Mouse (Mus musculus) neutrophil, adult 5-6 weeks (primary cell): ENCODE results near the gene Plcb4. TPM values are rescaled to one million over a fixed set of nuclear protein-coding genes. Genes with fewer than 3 reads are reported as not detected.
"Not testable (repeated sequence)": the region's sequence is repeated elsewhere in the genome, so short reads cannot be mapped to it uniquely, and the experiment has no call there.

Experiments used
- ATAC-seq: fragments of 151-379, 151-347 bp; 2 replicates; pipeline ENCODE4 v1.8.0; 2017; ENCODE audit warnings: mild to moderate bottlenecking, moderate TSS enrichment; ENCODE audit not compliant: insufficient number of reproducible peaks, poor library complexity, low FRiP score, severe bottlenecking; ENCODE audit errors: extremely low read depth
- total RNA-seq: library from RNA; stranded (forward); fragments of 200-1000 nt; gene quantifications from 2 replicates; pipeline ENCODE4 v1.2.3, GENCODE M21; 2017

The Plcb4 gene
- total RNA-seq, 1 experiment from 2014 or later: 1.5 TPM

- ATAC-seq: no peak
Observed at GRCm38 (mm10) chr2:135898025-135898424, 239.2 kb downstream of the Plcb4 start.

DNA sequence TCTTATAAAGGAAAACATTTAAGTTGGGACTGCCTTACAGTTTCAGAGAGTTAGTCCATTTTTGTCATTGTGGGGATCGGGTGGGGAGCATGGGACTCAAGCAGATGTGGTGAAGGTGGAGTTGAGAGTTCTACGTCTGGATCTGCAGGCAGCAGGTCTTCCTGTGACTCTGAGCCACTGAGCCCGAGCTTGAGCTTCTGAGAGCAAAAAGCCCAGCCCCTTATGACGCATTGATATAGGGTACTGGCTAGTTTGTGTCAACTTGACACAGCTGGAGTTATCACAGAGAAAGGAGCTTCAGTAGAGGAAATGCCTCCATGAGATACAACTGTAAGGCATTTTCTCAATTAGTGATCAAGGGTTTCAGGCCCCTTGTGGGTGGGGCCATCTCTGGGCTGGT, 241.1 kb downstream of the Plcb4 start:
- not testable (repeated sequence) for ATAC-seq

DNA sequence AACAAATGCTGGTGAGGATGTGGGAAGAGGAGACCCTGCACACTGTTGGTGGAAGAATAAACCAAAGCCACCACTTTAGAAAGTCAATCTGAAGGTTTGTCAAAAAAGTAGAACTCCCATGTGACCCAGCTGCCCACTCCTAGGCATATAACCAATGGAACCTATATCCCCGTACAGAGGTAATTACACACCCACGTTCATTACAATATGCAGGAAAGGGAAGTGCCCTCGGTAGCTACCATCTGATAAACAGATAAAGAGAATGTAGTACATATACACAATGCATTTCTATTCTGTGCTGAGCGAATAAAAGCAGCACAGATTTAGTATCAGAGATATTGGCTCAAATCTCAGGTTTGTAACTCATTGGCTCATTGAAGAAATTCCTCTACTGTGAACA, 242.2 kb downstream of the Plcb4 start:
- no peak for ATAC-seq

DNA sequence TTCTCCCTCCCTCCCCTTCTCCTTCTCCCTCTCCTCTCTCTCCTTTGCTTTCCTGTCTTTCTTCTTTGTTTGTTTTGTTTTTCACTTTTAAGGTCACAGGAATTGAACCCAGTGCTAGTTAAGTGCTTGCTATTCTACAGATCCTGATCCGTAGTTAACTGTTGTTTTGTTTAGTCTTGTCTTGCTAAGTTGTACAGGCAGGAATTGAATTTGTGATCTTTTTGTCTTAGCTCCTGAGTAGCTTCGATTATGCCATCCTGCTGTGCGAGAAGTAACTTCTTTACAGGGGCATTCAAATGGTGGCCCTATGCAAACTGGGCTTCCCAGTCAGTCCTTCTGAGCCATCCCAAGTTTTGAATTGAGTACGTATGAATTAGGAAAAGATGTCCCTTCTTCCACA, 245.5 kb downstream of the Plcb4 start:
- ATAC-seq: no peak

GRCm38 (mm10) chr2:135904791-135905190, 246.0 kb downstream of the Plcb4 start:
- ATAC-seq: no peak

DNA sequence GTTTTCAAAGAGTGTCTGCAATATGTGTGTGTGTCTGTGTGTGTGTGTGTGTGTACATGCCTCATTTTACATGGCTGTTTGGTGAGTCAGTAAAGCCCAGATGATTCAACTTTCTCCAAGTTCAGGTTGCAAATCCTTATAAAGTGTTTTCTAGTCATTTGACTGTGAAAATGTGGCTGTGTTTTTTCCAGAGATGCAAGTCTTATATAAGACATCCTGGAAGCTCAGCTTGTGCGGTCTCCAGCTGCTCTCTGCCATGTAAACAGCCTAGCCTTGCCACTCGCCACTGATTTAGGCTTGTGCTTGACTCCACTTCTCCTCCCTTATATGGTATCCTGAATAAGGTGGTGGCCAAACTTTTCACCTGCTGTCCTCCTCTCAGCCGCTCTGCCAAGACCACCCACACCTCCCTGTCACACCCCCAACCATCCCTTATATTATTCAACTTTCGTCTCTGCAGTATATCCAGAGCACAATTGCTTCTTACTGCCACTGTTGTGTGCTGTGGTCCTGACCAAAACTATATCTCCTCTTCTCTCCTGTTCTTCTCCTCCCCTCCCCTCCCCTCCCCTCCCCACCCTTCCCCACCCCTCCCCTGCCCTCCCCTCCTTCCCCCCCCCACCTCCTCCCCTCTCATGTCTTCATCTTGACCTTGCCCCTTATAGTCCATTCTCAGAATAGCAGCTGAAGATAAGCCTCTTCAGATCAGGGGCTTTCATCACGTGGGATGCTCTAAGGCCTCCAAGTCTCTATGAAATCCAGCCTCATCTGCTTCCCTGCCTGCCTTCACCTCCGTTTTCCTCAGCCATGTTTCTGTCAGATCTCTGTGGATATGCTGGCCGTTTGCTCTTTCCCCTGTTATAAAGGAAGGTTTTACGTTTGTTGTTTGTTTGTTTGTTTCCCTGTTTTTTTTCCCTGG, 255.8 kb downstream of the Plcb4 start:
- ATAC-seq: no peak

DNA sequence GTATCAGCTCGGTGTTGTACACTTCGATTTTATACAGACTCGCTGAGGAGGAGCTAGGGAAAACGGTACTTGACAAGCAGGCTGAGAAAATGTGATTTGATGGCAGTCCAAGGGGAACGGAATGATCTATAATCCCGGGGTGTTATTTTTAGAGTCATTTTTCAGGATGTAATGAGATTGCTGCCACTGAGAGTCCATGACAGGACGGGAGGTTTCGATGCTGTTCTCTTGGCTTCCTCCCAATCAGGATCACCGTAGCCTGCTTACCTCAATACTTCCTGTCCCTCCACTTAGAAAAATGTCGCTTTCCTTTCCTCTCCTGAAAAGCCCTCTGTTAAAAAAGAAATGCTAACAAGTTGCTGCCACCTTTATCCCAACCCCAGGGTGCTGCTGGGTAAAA, 257.1 kb downstream of the Plcb4 start:
- ATAC-seq: no peak

- no peak for ATAC-seq
Observed at GRCm38 (mm10) chr2:135917000-135917399, 258.2 kb downstream of the Plcb4 start.

- no peak for ATAC-seq
Observed at GRCm38 (mm10) chr2:135918116-135918515, 259.3 kb downstream of the Plcb4 start.

GRCm38 (mm10) chr2:135919641-135920040, 260.8 kb downstream of the Plcb4 start:
- ATAC-seq: no peak

GRCm38 (mm10) chr2:135926660-135927343, 268.0 kb downstream of the Plcb4 start:
- no peak for ATAC-seq

- ATAC-seq: no peak
Observed at GRCm38 (mm10) chr2:135929021-135929720, 270.4 kb downstream of the Plcb4 start.

DNA sequence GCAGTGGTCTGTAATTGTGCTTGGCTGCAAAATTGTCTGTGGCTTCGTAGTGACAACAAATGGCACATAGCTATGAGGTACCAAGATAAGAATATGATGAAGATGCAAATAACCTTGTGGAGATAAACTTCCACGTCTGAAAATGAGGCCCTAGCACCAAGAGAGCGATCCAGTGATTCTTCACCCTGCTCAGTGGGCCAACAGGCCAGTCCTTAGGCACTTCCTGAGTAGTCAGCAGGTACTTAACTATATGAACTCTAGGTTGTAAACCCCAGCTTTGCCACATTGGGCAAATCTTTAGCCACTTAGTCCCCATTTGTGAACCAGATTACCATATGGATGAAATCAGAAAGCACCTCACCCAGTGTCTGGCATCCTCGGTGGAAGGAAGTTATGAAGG, 271.9 kb downstream of the Plcb4 start:
- ATAC-seq: no peak

- ATAC-seq: no peak
Observed at GRCm38 (mm10) chr2:135932569-135932968, 273.8 kb downstream of the Plcb4 start.

GRCm38 (mm10) chr2:135936376-135936775, 277.6 kb downstream of the Plcb4 start:
- no peak for ATAC-seq

- ATAC-seq: no peak
Observed at GRCm38 (mm10) chr2:135937646-135938045, 278.8 kb downstream of the Plcb4 start.

DNA sequence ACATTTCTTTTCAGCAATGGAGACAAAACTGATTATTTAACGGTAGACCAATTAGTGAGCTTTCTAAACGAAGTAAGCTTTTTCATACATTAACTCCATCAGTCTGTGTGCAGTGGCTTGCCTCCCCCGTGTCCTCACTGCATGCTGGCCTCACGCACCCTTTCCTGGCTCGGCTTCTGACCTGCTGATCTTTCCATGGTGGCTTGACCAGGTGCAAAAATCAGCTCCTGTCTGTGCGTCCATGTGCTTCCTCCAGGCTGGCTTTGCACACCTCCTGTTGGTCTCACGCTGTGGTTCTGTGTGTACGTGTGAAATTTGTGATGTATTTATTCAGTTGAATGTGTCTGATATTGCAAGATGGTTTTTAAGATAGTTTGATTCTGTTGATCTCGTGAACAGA, 281.1 kb downstream of the Plcb4 start:
- ATAC-seq: no peak

DNA sequence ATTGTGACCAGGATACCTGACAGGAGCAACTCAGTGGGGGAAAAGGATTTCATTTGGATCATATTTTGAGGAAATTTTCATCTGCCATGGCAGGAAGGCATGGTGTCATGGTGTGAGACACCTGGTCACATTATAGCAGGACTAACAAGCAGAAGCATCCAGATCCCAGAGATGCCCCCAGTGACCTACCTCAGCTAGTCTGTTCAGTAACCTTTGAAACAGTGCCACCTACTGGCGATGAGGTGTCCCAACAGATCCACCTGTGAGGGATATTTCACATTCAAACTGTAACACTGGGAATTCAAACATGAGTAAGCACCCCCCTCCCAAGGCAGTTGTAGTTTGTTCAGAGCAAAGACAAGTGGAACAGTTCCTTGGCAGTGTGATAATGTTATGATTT, 289.0 kb downstream of the Plcb4 start:
- ATAC-seq: no peak

DNA sequence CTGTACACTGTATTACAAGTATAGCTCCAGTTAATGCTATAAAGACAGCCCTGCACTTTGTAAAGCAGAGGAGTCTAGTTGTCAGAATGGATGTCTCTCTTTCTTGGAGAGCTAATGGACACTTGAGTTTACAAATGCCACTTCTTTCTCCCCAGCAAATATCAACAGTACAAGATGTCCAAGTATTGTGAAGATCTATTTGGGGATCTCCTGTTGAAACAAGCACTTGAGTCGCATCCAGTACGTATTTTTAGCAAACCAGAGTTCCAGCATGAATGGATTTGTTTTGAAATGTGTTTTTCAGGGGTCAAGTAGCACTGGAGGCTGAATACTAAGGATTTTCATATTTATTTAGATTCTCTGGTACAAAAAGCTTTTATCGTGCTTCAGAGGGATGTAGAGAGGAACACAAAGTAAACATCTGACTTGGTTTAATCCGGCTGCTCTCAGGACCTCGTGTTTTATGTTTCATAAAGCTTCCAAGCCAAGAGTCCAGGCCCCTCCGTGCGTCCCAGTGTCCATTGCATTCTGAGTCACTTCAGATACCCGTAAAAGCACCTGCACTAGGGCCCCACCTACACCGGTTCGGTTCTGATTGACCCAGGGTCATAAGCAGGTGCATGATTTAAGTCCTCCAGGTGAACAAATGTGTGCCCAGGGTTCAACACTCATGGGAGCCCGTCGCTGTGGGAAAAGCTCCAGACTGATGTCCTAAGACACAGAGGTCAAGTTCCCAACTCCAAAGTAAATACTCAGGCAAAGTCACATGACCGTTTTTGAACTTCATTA, 296.1 kb downstream of the Plcb4 start:
- ATAC-seq: no peak
